Mouse (Mus musculus) olfactory bulb, adult 2 months (tissue): ENCODE measurements around the gene Osbpl8. TPM values are rescaled to one million over a fixed set of nuclear protein-coding genes. Genes with fewer than 3 reads are reported as not detected.

ENCODE experiments used
- H3K27ac ChIP-seq: fragments of 200-500 bp; 2 replicates; pipeline ENCODE4 v1.5.1; 2012; ENCODE audit warnings: low read depth, low read length; ENCODE audit not compliant: insufficient read depth
- H3K4me1 ChIP-seq: fragments of 200-500 bp; 2 replicates; pipeline ENCODE4 v1.6.1; 2012; ENCODE audit warnings: low read length; ENCODE audit not compliant: control insufficient read depth, insufficient read depth
- H3K4me3 ChIP-seq: fragments of 200-500 bp; 2 replicates; pipeline ENCODE4 v1.5.1; 2012; ENCODE audit warnings: mild to moderate bottlenecking, low read depth, low read length, moderate library complexity; ENCODE audit not compliant: insufficient read depth
- CTCF ChIP-seq: fragments of 200-500 bp; IDR thresholded peaks from 2 replicates; pipeline ENCODE4 v1.5.1; 2012; ENCODE audit warnings: low read depth, mild to moderate bottlenecking, low read length, moderate library complexity; ENCODE audit not compliant: insufficient read depth
- POLR2A ChIP-seq: fragments of 200-500 bp; IDR thresholded peaks from 2 replicates; pipeline ENCODE4 v1.6.1; 2012; ENCODE audit warnings: mild to moderate bottlenecking, low read depth, low read length, moderate library complexity; ENCODE audit not compliant: insufficient read depth
- WGBS: fragments of 180-500 bp; shearing (Covaris S2); methylation state at CpG from one replicate; pipeline ENCODE4 v1.1.7; 2018; 5-methylcytosine and 5-hydroxymethylcytosine counted together
- polyA plus RNA-seq: library from polyadenylated mRNA; stranded (reverse); fragments of >200 nt; gene quantifications from 2 replicates; pipeline ENCODE4 v1.2.4, GENCODE M21; 2012; ENCODE audit warnings: low replicate concordance; ENCODE audit not compliant: missing spikeins, insufficient read depth, insufficient read length

Gene Osbpl8
- polyA plus RNA-seq, 1 experiment = not detected

DNA sequence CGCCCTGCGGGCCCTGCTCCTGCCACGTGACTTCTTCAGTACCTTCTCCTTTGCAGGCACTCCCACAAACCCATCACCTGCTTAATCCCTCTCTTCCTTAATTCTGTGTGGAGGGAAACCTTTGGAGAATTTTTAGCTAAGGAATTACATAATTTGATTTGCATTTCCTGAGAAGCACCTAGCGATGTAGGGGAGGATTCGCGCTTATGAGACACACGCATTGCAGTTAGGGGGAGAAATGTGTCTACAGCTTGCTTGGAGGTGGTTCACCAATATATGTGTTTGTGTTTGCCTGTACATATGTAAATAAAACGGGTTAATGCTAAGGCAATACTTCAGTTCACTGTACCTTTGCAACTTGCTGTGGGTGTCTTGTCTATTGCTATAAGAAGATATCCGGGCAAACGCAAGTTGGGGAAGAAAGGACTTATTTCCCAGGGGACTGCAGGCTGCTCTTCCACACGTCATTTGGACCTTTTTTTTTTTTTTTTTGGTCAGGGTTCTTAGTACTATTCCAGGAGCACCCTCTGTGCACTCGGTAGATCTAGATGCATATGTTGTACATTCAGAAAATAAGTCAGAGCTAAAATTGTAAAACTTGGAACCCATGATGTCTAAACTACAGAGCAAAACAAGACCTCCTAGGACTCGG is 144.4 kb downstream of the Osbpl8 start:
- TF ChIP-seq CTCF (no peak), POLR2A (no peak)
- Histone ChIP-seq H3K4me1 (no peaks in the 10 kb centered on the region), H3K4me3 (no peak overlapping the region), H3K27ac (no peak overlapping the region)
- 90% methylated on average over 13 of the region's 13 CpGs for WGBS

GRCm38 (mm10) chr10:111313282-111313681 is 148.7 kb downstream of the Osbpl8 start:
- 86% methylated on average over 6 of the region's 6 CpGs for WGBS
- H3K27ac ChIP-seq = no peak overlapping the region
- TF ChIP-seq CTCF (no peak), POLR2A (no peak)
- H3K4me1 ChIP-seq = peaks cover 2% of the 10 kb centered on the region; the same call in 1 of the 2 replicates
- H3K4me3 ChIP-seq = no peak overlapping the region

GRCm38 (mm10) chr10:111314636-111315395 is 150.3 kb downstream of the Osbpl8 start:
- TF ChIP-seq POLR2A (no peak), CTCF (no peak)
- Histone ChIP-seq H3K4me3 (no peak overlapping the region), H3K4me1 (peaks cover 5% of the 10 kb centered on the region; the same call in 1 of the 2 replicates), H3K27ac (no peak overlapping the region)
- WGBS = 71% methylated on average over 10 of the region's 10 CpGs

GRCm38 (mm10) chr10:111315940-111316339 is 151.4 kb downstream of the Osbpl8 start:
- H3K4me1 ChIP-seq = peaks cover 5% of the 10 kb centered on the region; the same call in 1 of the 2 replicates
- TF ChIP-seq CTCF = no peak
- TF ChIP-seq POLR2A = no peak
- H3K4me3 ChIP-seq = no peak overlapping the region
- WGBS = 32% methylated on average over 3 of the region's 3 CpGs
- H3K27ac ChIP-seq = no peak overlapping the region

- H3K4me3 ChIP-seq = no peak overlapping the region
- peaks cover 5% of the 10 kb centered on the region; the same call in 1 of the 2 replicates for H3K4me1 ChIP-seq
- WGBS = 32% methylated on average over 3 of the region's 3 CpGs
- peak overlapping the region; percentile 18 for H3K27ac ChIP-seq
- no peak for TF ChIP-seq CTCF
- no peak for TF ChIP-seq POLR2A
Measured at GRCm38 (mm10) chr10:111318021-111318420, 153.5 kb downstream of the Osbpl8 start.

- no peak overlapping the region for H3K27ac ChIP-seq
- H3K4me3 ChIP-seq = no peak overlapping the region
- 85% methylated on average over 9 of the region's 9 CpGs for WGBS
- TF ChIP-seq POLR2A (no peak), CTCF (no peak)
- peaks cover 5% of the 10 kb centered on the region; the same call in 1 of the 2 replicates for H3K4me1 ChIP-seq
Measured at GRCm38 (mm10) chr10:111318805-111319500, 154.4 kb downstream of the Osbpl8 start.

DNA sequence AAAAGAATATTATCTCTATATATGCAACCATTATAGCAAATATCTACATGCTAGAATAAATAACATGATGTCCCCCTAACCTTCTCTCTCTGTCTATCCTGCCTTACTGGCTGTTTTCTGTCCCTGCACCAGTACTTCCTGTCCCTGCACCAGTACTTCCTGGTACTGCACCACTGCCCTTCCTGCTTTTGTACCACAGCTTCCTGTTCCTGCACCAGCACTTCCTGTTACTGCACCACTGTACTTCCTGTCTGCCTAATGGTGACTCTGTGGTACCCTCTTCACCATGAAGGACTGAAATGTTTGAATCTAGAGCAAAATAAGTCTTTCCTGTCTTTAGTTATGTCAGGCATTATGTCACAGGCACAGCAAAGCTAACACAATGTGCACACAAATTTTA is 156.0 kb downstream of the Osbpl8 start:
- TF ChIP-seq POLR2A (no peak), CTCF (no peak)
- Histone ChIP-seq H3K27ac (no peak overlapping the region), H3K4me1 (peaks cover 5% of the 10 kb centered on the region; the same call in 1 of the 2 replicates), H3K4me3 (no peak overlapping the region)

DNA sequence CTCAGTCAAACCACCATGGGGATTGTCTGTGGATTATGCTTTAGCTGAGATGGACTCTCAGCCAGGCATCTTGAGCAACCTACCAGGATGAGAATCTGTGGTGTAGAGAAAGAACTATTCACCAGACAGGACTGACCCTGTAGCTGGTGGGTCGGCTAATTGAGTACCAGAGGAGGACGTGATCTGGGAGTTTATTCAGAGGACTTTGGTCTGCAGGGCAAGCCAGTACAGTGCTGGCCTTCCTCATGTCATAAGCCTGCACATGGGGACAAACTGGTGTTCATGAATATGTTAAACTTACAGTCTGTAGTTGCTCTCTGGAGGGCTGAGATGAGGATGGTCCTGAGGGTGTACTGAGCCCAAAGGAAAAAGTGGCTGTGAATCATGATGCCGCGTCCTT is 163.4 kb downstream of the Osbpl8 start:
- no peaks in the 10 kb centered on the region for H3K4me1 ChIP-seq
- WGBS = 79% methylated on average over 4 of the region's 4 CpGs
- TF ChIP-seq CTCF = no peak
- no peak for TF ChIP-seq POLR2A
- no peak overlapping the region for H3K27ac ChIP-seq
- no peak overlapping the region for H3K4me3 ChIP-seq

DNA sequence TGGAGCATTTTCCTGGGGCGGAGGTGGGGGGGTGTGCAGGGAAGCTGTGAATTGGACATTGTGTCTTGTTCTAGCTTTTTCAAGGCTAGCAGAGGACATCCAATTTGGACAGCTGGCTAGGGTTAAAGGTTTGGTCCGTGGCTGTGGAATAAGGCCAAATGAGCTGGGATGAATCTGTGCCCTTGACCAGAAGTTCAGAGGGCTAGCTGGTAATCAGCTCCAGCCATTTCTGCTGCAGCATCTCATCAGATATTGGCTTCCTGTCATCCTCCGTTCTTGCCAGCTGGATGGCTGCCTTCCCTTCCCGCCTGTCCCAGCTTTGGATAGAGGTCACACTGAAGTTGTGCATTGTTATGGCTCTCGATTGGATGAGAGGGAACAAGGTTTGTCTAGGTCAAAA is 164.8 kb downstream of the Osbpl8 start:
- no peak for TF ChIP-seq CTCF
- 70% methylated on average over 5 of the region's 5 CpGs for WGBS
- no peak overlapping the region for H3K4me3 ChIP-seq
- no peak overlapping the region for H3K27ac ChIP-seq
- H3K4me1 ChIP-seq = no peaks in the 10 kb centered on the region
